Mouse (Mus musculus) MEL (cell line): Measurements from ENCODE around the gene Cdk16. TPM values are rescaled to one million over a fixed set of nuclear protein-coding genes. Genes with fewer than 3 reads are reported as not detected.

Source experiments
- DNase-seq: peaks from one replicate; pipeline ENCODE4 v3.0.0; 2011; ENCODE audit warnings: low read depth, low spot score
- H3K27ac ChIP-seq: 2 replicates; pipeline ENCODE4 v1.5.1; 2012; ENCODE audit warnings: low read depth, mild to moderate bottlenecking, control low read depth, low read length, moderate library complexity; ENCODE audit not compliant: control insufficient read depth
- H3K27me3 ChIP-seq, 2 experiments: fragments of 150-350 bp in 1 of 2; sonication (generic) in 1 of 2; 2 replicates each; pipeline ENCODE4 v1.6.1; 2012; ENCODE audit warnings: low read length in 2 of 2, mild to moderate bottlenecking in 2 of 2, improper control_type of control experiment in 1 of 2, moderate library complexity in 1 of 2; ENCODE audit not compliant: insufficient read depth in 2 of 2, control insufficient read depth in 1 of 2
- H3K36me3 ChIP-seq, 2 experiments: 2 replicates each; pipeline ENCODE4 v1.6.1; 2012 to 2014; ENCODE audit warnings: low read length in 2 of 2, improper control_type of control experiment in 1 of 2, inconsistent platforms in 1 of 2, mild to moderate bottlenecking in 1 of 2; ENCODE audit not compliant: insufficient read depth in 2 of 2, control insufficient read depth in 1 of 2
- H3K4me1 ChIP-seq, 2 experiments: fragments of 150-350 bp in 1 of 2; sonication (generic) in 1 of 2; 2 replicates each; pipeline ENCODE4 v1.6.1; 2012; ENCODE audit warnings: low read length in 2 of 2, improper control_type of control experiment in 1 of 2, mild to moderate bottlenecking in 1 of 2; ENCODE audit not compliant: insufficient read depth in 2 of 2, control insufficient read depth in 1 of 2
- H3K4me3 ChIP-seq, 2 experiments: fragments of 150-350 bp in 1 of 2; sonication (generic) in 1 of 2; 2 replicates each; pipeline ENCODE4 v1.5.1; 2012; ENCODE audit warnings: low read depth in 2 of 2, low read length in 2 of 2, mild to moderate bottlenecking in 2 of 2, moderate library complexity in 2 of 2, control low read depth in 1 of 2, improper control_type of control experiment in 1 of 2; ENCODE audit not compliant: control insufficient read depth in 1 of 2, insufficient read depth in 1 of 2
- H3K79me2 ChIP-seq: 2 replicates; pipeline ENCODE4 v1.6.1; 2012; ENCODE audit warnings: mild to moderate bottlenecking, low read length, moderate library complexity; ENCODE audit not compliant: control insufficient read depth, poor library complexity, insufficient read depth
- H3K9ac ChIP-seq: 2 replicates; pipeline ENCODE4 v1.6.1; 2012; ENCODE audit warnings: low read depth, mild to moderate bottlenecking, control low read depth, low read length, moderate library complexity; ENCODE audit not compliant: control insufficient read depth, poor library complexity, severe bottlenecking
- H3K9me3 ChIP-seq: fragments of 150-350 bp; sonication (generic); replicated peaks from 2 replicates; pipeline ENCODE4 v1.6.1; 2012; ENCODE audit warnings: mild to moderate bottlenecking, low read length, improper control_type of control experiment, moderate library complexity; ENCODE audit not compliant: insufficient read depth
- BHLHE40 ChIP-seq: IDR thresholded peaks from 2 replicates; pipeline ENCODE4 v1.6.1; 2012; ENCODE audit warnings: low read depth, mild to moderate bottlenecking, inconsistent platforms, low read length, improper control_type of control experiment, borderline replicate concordance
- CHD2 ChIP-seq: IDR thresholded peaks from 2 replicates; pipeline ENCODE4 v1.6.1; 2011; ENCODE audit warnings: low read length, improper control_type of control experiment
- CTCF ChIP-seq, 3 experiments: IDR thresholded peaks in 2 of 3; conservative IDR thresholded peaks in 1 of 3; 2 replicates each; pipeline ENCODE4 v1.5.1; 2011 to 2012; ENCODE audit warnings: low read length in 3 of 3, low read depth in 2 of 3, mild to moderate bottlenecking in 2 of 3, improper control_type of control experiment in 1 of 3, inconsistent platforms in 1 of 3, mixed read lengths in 1 of 3, moderate library complexity in 1 of 3; ENCODE audit not compliant: control insufficient read depth in 1 of 3, insufficient read depth in 1 of 3, poor library complexity in 1 of 3, severe bottlenecking in 1 of 3
- E2F4 ChIP-seq: IDR thresholded peaks from 2 replicates; pipeline ENCODE4 v1.6.1; 2011; ENCODE audit warnings: low read depth, low read length, improper control_type of control experiment, borderline replicate concordance
- ELF1 ChIP-seq: IDR thresholded peaks from 2 replicates; pipeline ENCODE4 v1.6.1; 2014; ENCODE audit warnings: low read depth, mild to moderate bottlenecking, inconsistent platforms, low read length, improper control_type of control experiment, moderate library complexity
- EP300 ChIP-seq, 2 experiments: IDR thresholded peaks; 2 replicates each; pipeline ENCODE4 v1.6.1; 2011; ENCODE audit warnings: improper control_type of control experiment in 2 of 2, low read length in 2 of 2, low read depth in 1 of 2, mild to moderate bottlenecking in 1 of 2
- ETS1 ChIP-seq: IDR thresholded peaks from 2 replicates; pipeline ENCODE4 v1.6.1; 2012; ENCODE audit warnings: low read depth, mild to moderate bottlenecking, inconsistent platforms, low read length, improper control_type of control experiment, moderate library complexity
- GABPA ChIP-seq: IDR thresholded peaks from 2 replicates; pipeline ENCODE4 v1.6.1; 2012; ENCODE audit warnings: low read depth, mild to moderate bottlenecking, inconsistent platforms, low read length, improper control_type of control experiment, moderate library complexity
- GATA1 ChIP-seq: IDR thresholded peaks from 2 replicates; pipeline ENCODE4 v1.6.1; 2011; ENCODE audit warnings: low read depth, low read length, improper control_type of control experiment
- HCFC1 ChIP-seq: IDR thresholded peaks from 2 replicates; pipeline ENCODE4 v1.6.1; 2012; ENCODE audit warnings: low read depth, mild to moderate bottlenecking, inconsistent platforms, low read length, improper control_type of control experiment, moderate library complexity
- JUND ChIP-seq: IDR thresholded peaks from 2 replicates; pipeline ENCODE4 v1.6.1; 2011; ENCODE audit warnings: low read depth, mild to moderate bottlenecking, improper control_type of control experiment, low read length
- KAT2A ChIP-seq: conservative IDR thresholded peaks from 2 replicates; pipeline ENCODE4 v1.6.1; 2012; ENCODE audit warnings: low read depth, low read length, improper control_type of control experiment, inconsistent platforms
- MAFK ChIP-seq: IDR thresholded peaks from 2 replicates; pipeline ENCODE4 v1.6.1; 2011; ENCODE audit warnings: low read depth, mild to moderate bottlenecking, low read length, improper control_type of control experiment, borderline replicate concordance
- MAX ChIP-seq: IDR thresholded peaks from 2 replicates; pipeline ENCODE4 v1.6.1; 2011; ENCODE audit warnings: low read length, improper control_type of control experiment
- MAZ ChIP-seq: IDR thresholded peaks from 2 replicates; pipeline ENCODE4 v1.6.1; 2012; ENCODE audit warnings: low read depth, mild to moderate bottlenecking, inconsistent platforms, low read length, improper control_type of control experiment
- MEF2A ChIP-seq: IDR thresholded peaks from 2 replicates; pipeline ENCODE4 v1.6.1; 2014; ENCODE audit warnings: low read depth, mild to moderate bottlenecking, inconsistent platforms, low read length, improper control_type of control experiment; ENCODE audit not compliant: poor library complexity, insufficient replicate concordance, severe bottlenecking; ENCODE audit errors: extremely low read depth
- MXI1 ChIP-seq: IDR thresholded peaks from 2 replicates; pipeline ENCODE4 v1.6.1; 2011; ENCODE audit warnings: mild to moderate bottlenecking, low read depth, low read length, improper control_type of control experiment
- MYB ChIP-seq: IDR thresholded peaks from 2 replicates; pipeline ENCODE4 v1.6.1; 2011; ENCODE audit warnings: mild to moderate bottlenecking, low read depth, low read length, improper control_type of control experiment
- MYC ChIP-seq: IDR thresholded peaks from 2 replicates; pipeline ENCODE4 v1.6.1; 2011; ENCODE audit warnings: low read depth, mild to moderate bottlenecking, low read length, improper control_type of control experiment, moderate library complexity
- NELFE ChIP-seq: IDR thresholded peaks from 2 replicates; pipeline ENCODE4 v1.6.1; 2011; ENCODE audit warnings: low read depth, low read length, improper control_type of control experiment
- NRF1 ChIP-seq: IDR thresholded peaks from 2 replicates; pipeline ENCODE4 v1.6.1; 2014; ENCODE audit warnings: low read depth, mild to moderate bottlenecking, inconsistent platforms, low read length, improper control_type of control experiment, moderate library complexity; ENCODE audit not compliant: poor library complexity, insufficient read depth, severe bottlenecking
- POLR2A ChIP-seq, 2 experiments: IDR thresholded peaks; 2 replicates each; pipeline ENCODE4 v1.6.1; 2011 to 2012; ENCODE audit warnings: low read length in 2 of 2, mild to moderate bottlenecking in 2 of 2, control low read depth in 1 of 2, improper control_type of control experiment in 1 of 2, low read depth in 1 of 2, moderate library complexity in 1 of 2; ENCODE audit not compliant: control insufficient read depth in 1 of 2, insufficient read depth in 1 of 2, poor library complexity in 1 of 2
- POLR2AphosphoS2 ChIP-seq: IDR thresholded peaks from 2 replicates; pipeline ENCODE4 v1.6.1; 2011; ENCODE audit warnings: low read length, improper control_type of control experiment
- POLR2AphosphoS5 ChIP-seq: IDR thresholded peaks from 2 replicates; pipeline ENCODE4 v1.6.1; 2012; ENCODE audit warnings: low read depth, borderline replicate concordance, mild to moderate bottlenecking, inconsistent platforms, low read length, moderate library complexity, mixed read lengths
- RAD21 ChIP-seq: IDR thresholded peaks from 2 replicates; pipeline ENCODE4 v1.6.1; 2011; ENCODE audit warnings: mild to moderate bottlenecking, low read depth, low read length, improper control_type of control experiment
- RCOR1 ChIP-seq: IDR thresholded peaks from 2 replicates; pipeline ENCODE4 v1.6.1; 2012; ENCODE audit warnings: low read depth, mild to moderate bottlenecking, inconsistent platforms, low read length, improper control_type of control experiment
- SIN3A ChIP-seq: IDR thresholded peaks from 2 replicates; pipeline ENCODE4 v1.6.1; 2012; ENCODE audit warnings: low read length, improper control_type of control experiment, inconsistent platforms
- SMC3 ChIP-seq: IDR thresholded peaks from 2 replicates; pipeline ENCODE4 v1.6.1; 2011; ENCODE audit warnings: low read depth, low read length, improper control_type of control experiment
- TBP ChIP-seq: IDR thresholded peaks from 2 replicates; pipeline ENCODE4 v1.8.0; 2011; ENCODE audit warnings: low read depth, low read length, improper control_type of control experiment
- TCF12 ChIP-seq: IDR thresholded peaks from 2 replicates; pipeline ENCODE4 v1.6.1; 2014; ENCODE audit warnings: low read depth, mild to moderate bottlenecking, inconsistent platforms, low read length, improper control_type of control experiment, moderate library complexity
- UBTF ChIP-seq: IDR thresholded peaks from 2 replicates; pipeline ENCODE4 v1.6.1; 2012; ENCODE audit warnings: low read depth, mild to moderate bottlenecking, inconsistent platforms, low read length, improper control_type of control experiment, moderate library complexity, borderline replicate concordance; ENCODE audit not compliant: insufficient read depth
- USF1 ChIP-seq: IDR thresholded peaks from 2 replicates; pipeline ENCODE4 v1.6.1; 2014; ENCODE audit warnings: low read depth, mild to moderate bottlenecking, inconsistent platforms, low read length, improper control_type of control experiment, moderate library complexity
- ZKSCAN1 ChIP-seq: IDR thresholded peaks from 2 replicates; pipeline ENCODE4 v1.6.1; 2012; ENCODE audit warnings: low read depth, mild to moderate bottlenecking, inconsistent platforms, low read length, improper control_type of control experiment, moderate library complexity
- ZMIZ1 ChIP-seq: IDR thresholded peaks from 2 replicates; pipeline ENCODE4 v1.6.1; 2012; ENCODE audit warnings: low read depth, mild to moderate bottlenecking, inconsistent platforms, low read length, improper control_type of control experiment, moderate library complexity
- ZNF384 ChIP-seq: IDR thresholded peaks from 2 replicates; pipeline ENCODE4 v1.6.1; 2012; ENCODE audit warnings: low read depth, mild to moderate bottlenecking, inconsistent platforms, low read length, improper control_type of control experiment
- polyA plus RNA-seq, 2 experiments: library from polyadenylated mRNA; stranded (reverse) in 1 of 2; unstranded in 1 of 2; fragments of >175 nt in 1 of 2; fragments of >200 nt in 1 of 2; gene quantifications; 2 replicates each; pipeline versions ENCODE4 v1.2.1 to v1.2.4; 2012; ENCODE audit warnings: low replicate concordance in 2 of 2, low read depth in 1 of 2; ENCODE audit not compliant: insufficient read length in 2 of 2, insufficient read depth in 1 of 2, missing spikeins in 1 of 2
- total RNA-seq: library from RNA; depleted of rRNA; stranded (reverse); fragments of 300-350 nt; gene quantifications from 2 replicates; pipeline ENCODE4 v1.2.3, GENCODE M21; 2012; rRNA removed

Cdk16 gene
- total RNA-seq (31.9 and 36.6 TPM in 2 replicates), polyA plus RNA-seq (100 to 1,000 TPM in 1 of 2 experiments, not detected in 1; 136 TPM)

DNA sequence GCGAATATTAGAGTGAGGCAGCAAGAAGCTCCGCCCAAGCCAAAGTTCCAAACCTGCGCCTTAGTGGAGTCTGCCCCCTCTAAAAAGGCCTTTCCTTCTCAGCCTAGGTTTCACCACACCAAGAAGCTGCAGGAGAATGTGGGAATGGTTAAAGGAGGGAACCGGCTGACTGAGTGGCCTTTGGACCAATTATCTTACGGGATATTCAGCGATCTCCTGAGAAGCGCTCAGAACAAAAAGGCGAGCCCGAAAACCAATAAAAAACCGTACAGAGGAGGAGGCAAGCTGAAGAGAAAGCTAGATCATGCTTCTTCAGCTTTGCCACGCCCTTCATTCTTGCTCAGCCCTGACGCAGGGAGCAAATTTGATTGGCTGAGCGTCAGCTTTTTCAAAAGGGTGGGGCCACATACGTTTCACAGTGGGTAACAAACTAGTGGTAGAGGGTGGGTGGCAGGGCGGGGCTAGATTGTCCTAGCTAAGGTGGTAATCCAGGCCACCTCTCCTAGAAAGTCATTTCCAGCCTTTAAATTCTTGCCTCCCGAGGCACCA, at the start of gene Cdk16:
Gene Cdk16, plus strand, starts transcription at position 436 of the 549 bp plus-strand sequence.
- H3K36me3 ChIP-seq: peaks cover 0 to 22% of the 10 kb centered on the region in 2 experiments; a peak in 3 of 4 replicates
- no peaks in the 10 kb centered on the region for H3K9me3 ChIP-seq
- peaks cover 8 to 16% of the 10 kb centered on the region in 2 experiments for H3K4me1 ChIP-seq
- peak within 1 kb of the TSS; percentile 97 for H3K9ac ChIP-seq
- no peaks in the 10 kb centered on the region for H3K27me3 ChIP-seq
- H3K4me3 ChIP-seq: peak within 1 kb of the TSS; percentile 90 to 91
- peaks cover 27% of the 10 kb centered on the region for H3K79me2 ChIP-seq
- DNase-seq: peak; percentile 99
- peak within 1 kb of the TSS; percentile 94 for H3K27ac ChIP-seq
- TF ChIP-seq ELF1: no peak
- no peak; the same call in 1 of the 2 replicates for TF ChIP-seq TCF12
- TF ChIP-seq E2F4: no peak
- TF ChIP-seq POLR2AphosphoS5: no peak
- no peak for TF ChIP-seq MAFK
- TF ChIP-seq RCOR1: no peak
- TF ChIP-seq MYC: peak; percentile 76
- TF ChIP-seq ETS1: no peak; the same call in 1 of the 2 replicates
- no peak; the same call in 1 of the 2 replicates for TF ChIP-seq KAT2A
- 0 out of 2 replicates have a peak, but pooled peaks have one; percentile 15 for TF ChIP-seq USF1
- no peak for TF ChIP-seq ZMIZ1
- TF ChIP-seq SIN3A: peak; percentile 59; the same call in 1 of the 2 replicates
- no peak for TF ChIP-seq MYB
- no peak for TF ChIP-seq MAZ
- peak; percentile 23; the same call in 1 of the 2 replicates for TF ChIP-seq MXI1
- TF ChIP-seq POLR2A (IDR thresholded peaks at IDR 0.05; ENCODE audit: control insufficient read depth in 1 of 2, insufficient read depth in 1 of 2, low read depth in 1 of 2, low read length in 2 of 2, poor library complexity in 1 of 2): peak in 1 of 2 experiments; percentile 75; a peak in 2 of 4 replicates
- 0 out of 4 replicates have a peak, but pooled peaks of 1 of the 2 experiments have one; percentile 2 for TF ChIP-seq EP300 (IDR thresholded peaks at IDR 0.05; ENCODE audit: low read depth in 1 of 2, low read length in 2 of 2)
- TF ChIP-seq ZNF384: peak; percentile 30; the same call in 1 of the 2 replicates
- peak; percentile 73 for TF ChIP-seq HCFC1
- TF ChIP-seq RAD21: no peak
- peak; percentile 29; the same call in 1 of the 2 replicates for TF ChIP-seq CHD2
- TF ChIP-seq BHLHE40: no peak
- TF ChIP-seq NRF1: no peak
- TF ChIP-seq ZKSCAN1: no peak
- TF ChIP-seq JUND: no peak
- no peak for TF ChIP-seq CTCF (IDR thresholded peaks at IDR 0.05 in 2 of 3, conservative IDR thresholded peaks at IDR 0.05 in 1 of 3; ENCODE audit: control insufficient read depth in 1 of 3, insufficient read depth in 1 of 3, low read depth in 2 of 3, low read length in 3 of 3, poor library complexity in 1 of 3, severe bottlenecking in 1 of 3)
- TF ChIP-seq POLR2AphosphoS2: peak; percentile 52; the same call in 1 of the 2 replicates
- peak; percentile 73 for TF ChIP-seq NELFE
- TF ChIP-seq GABPA: no peak
- peak; percentile 70; the same call in 1 of the 2 replicates for TF ChIP-seq MAX
- no peak for TF ChIP-seq SMC3
- TF ChIP-seq GATA1: no peak
- TF ChIP-seq TBP: peak; percentile 59
- no peak for TF ChIP-seq MEF2A
- TF ChIP-seq UBTF: no peak
